Mouse (Mus musculus) lung, postnatal 0 days (tissue): ENCODE measurements at regions not wholly inside any gene's neighbourhood (a gene's known extent, or its start where the extent isn't known, plus 50 kb on each side); places are given as distances from the start of the nearest gene placed in this dataset.

Experiments
- CTCF ChIP-seq: IDR thresholded peaks from 2 replicates; pipeline ENCODE4 v1.5.1; 2016; ENCODE audit warnings: antibody characterized with exemption, mild to moderate bottlenecking
- EP300 ChIP-seq: IDR thresholded peaks from 2 replicates; pipeline ENCODE4 v1.6.1; 2016; ENCODE audit warnings: antibody characterized with exemption, mild to moderate bottlenecking, control low read depth

DNA sequence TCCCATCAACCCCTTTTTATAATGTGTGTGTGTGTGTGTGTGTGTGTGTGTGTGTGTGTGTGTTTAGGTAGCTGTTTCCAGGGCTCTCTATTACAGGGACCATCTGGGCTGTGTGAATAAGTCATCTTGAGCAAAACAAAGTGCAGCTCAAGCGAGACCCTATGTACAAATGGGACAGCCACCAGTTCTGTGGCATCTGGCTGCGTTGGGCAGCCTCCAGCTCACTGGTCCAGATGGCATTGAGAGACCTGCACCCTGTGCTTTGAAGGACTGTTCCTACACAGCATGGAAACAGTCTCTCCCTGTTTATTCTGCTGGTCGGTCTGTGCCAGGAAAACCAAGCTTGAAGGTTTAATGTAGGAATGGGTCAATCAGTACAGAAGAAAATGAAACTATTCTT, 311.4 kb upstream of the Cdyl start:
- no peak for TF ChIP-seq CTCF
- TF ChIP-seq EP300: no peak
